Mouse (Mus musculus): Measurements from ENCODE around the gene Igfbp7. TPM values are rescaled to one million over a fixed set of nuclear protein-coding genes. Genes with fewer than 3 reads are reported as not detected.

Igfbp7 gene
- polyA plus RNA-seq, 1 experiment, result 0.20 TPM

DNA sequence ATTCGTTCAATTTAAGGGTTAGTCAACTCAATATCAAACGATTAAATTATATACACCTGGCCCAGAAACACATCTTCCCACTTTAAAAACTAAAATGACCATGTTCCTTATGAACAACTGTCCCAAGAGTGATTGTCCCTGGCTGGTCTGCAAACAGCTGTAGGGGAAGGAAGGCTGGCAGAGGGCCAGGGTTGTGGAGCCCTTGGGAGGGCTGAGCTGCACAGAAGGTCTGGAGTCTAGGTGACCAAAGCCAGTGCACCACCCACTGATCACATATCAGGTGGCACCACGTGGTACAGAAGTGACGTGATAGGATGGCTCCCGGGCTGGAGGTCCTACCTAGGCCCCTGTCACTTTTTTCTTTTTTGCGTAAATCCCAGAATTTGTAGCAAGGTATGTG is 8.2 kb upstream of the Igfbp7 start:
- no peak for TF ChIP-seq TAL1 (IDR thresholded peaks at IDR 0.05; ENCODE audit: low read length)
- no peak for TF ChIP-seq GATA1 (IDR thresholded peaks at IDR 0.05; ENCODE audit: low read length)
- Histone ChIP-seq H3K4me3 (replicated peaks) (no peak overlapping the region), H3K36me3 (ENCODE audit: control insufficient read depth) (no peaks in the 10 kb centered on the region), H3K4me1 (ENCODE audit: control insufficient read depth) (no peaks in the 10 kb centered on the region), H3K27me3 (ENCODE audit: control insufficient read depth) (no peaks in the 10 kb centered on the region), H3K9me3 (ENCODE audit: control insufficient read depth, low read length) (0 out of 2 replicates have a peak, but pooled peaks cover 2% of the 10 kb centered on the region)

DNA sequence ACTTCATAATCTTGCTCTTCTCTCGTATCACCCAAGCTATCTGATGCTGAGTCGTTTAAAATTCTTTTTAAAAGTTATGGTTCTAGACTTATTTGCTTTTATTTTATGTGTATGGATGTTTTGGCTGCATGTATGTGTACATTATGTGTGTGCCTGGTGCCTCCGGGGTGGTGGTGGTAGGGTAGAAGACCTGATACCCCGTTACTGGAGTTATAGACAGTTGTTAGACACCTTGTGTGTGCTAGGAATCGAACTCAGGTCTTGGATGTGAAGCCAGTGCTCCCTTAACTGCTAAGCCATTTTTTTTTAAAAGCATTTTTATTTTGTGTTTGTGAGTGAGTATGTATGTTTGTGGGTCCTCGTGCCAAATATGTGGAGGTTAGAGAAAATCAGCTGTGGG is 689 bp upstream of the Igfbp7 start:
- H3K4me1 ChIP-seq (ENCODE audit: control insufficient read depth), result peaks cover 3% of the 10 kb centered on the region
- no peak overlapping the region for H3K4me3 ChIP-seq (replicated peaks)
- TF ChIP-seq TAL1 (IDR thresholded peaks at IDR 0.05; ENCODE audit: low read length) (no peak), GATA1 (IDR thresholded peaks at IDR 0.05; ENCODE audit: low read length) (no peak)
- H3K36me3 ChIP-seq (ENCODE audit: control insufficient read depth), result no peaks in the 10 kb centered on the region
- H3K9me3 ChIP-seq (ENCODE audit: control insufficient read depth, low read length), result peaks cover 11% of the 10 kb centered on the region
- peaks cover 37% of the 10 kb centered on the region for H3K27me3 ChIP-seq (ENCODE audit: control insufficient read depth)

DNA sequence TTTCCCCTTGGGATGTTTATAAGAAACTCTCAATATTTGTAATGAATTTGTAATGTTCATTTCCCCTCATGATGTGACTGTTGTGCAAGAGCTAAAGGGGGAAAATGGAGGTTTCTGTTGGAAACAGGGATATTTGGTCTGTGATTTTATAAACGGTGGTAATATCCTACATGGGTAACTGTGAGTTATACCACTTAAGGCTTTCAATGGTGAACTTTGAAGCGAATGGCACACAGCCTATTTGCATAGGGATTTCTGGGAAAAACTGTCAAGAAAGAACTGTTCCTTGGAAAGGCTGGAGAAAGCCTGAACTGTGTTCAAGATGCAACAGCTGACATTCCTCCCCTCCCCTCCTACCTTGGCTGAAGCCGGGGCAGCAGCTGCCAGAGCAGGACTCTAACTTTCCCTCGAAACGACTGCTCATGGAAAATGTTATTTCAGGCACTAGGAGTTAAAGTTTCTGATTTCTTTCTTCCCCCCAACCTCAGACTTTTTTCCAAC is 1.4 kb downstream of the Igfbp7 start:
- H3K9me3 ChIP-seq (ENCODE audit: control insufficient read depth, low read length), result peaks cover 11% of the 10 kb centered on the region
- H3K27me3 ChIP-seq (ENCODE audit: control insufficient read depth), result peaks cover 37% of the 10 kb centered on the region
- TF ChIP-seq GATA1 (IDR thresholded peaks at IDR 0.05; ENCODE audit: low read length) (no peak), TAL1 (IDR thresholded peaks at IDR 0.05; ENCODE audit: low read length) (no peak)
- no peaks in the 10 kb centered on the region for H3K36me3 ChIP-seq (ENCODE audit: control insufficient read depth)
- H3K4me1 ChIP-seq (ENCODE audit: control insufficient read depth), result peaks cover 3% of the 10 kb centered on the region
- H3K4me3 ChIP-seq (replicated peaks), result no peak overlapping the region

DNA sequence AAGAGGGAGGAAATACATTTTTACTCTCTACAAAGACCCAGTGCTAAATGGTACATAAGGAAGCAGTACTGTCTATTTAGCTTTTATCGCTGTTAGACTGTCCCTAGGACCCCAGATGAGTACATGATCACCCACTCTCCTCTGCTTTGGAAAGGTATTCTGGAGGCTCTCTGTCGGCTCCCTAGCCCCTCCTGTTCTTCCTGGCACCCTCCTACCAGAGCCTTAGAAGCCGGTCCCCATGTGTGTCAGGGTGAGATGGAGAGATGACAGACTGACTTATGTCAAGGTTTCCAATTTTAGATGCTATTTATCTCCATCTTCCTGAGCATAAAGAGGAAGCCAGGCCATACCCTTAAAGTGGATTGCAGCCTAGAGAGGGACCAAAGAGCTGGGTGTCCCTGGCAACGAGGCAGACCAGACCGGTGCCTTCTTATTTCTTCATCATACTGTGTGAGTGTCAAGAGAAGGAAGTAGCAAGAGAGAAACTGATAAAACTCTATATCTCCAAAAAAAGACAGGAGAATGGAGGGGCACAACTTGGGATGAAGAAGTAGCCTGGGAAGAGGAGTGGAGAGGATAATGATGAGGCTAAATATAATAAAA is 2.3 kb downstream of the Igfbp7 start:
- TF ChIP-seq TAL1 (IDR thresholded peaks at IDR 0.05; ENCODE audit: low read length), result no peak
- no peak for TF ChIP-seq GATA1 (IDR thresholded peaks at IDR 0.05; ENCODE audit: low read length)
- Histone ChIP-seq H3K9me3 (ENCODE audit: control insufficient read depth, low read length) (peaks cover 11% of the 10 kb centered on the region), H3K4me1 (ENCODE audit: control insufficient read depth) (peaks cover 3% of the 10 kb centered on the region), H3K36me3 (ENCODE audit: control insufficient read depth) (no peaks in the 10 kb centered on the region), H3K27me3 (ENCODE audit: control insufficient read depth) (peaks cover 37% of the 10 kb centered on the region), H3K4me3 (replicated peaks) (no peak overlapping the region)

DNA sequence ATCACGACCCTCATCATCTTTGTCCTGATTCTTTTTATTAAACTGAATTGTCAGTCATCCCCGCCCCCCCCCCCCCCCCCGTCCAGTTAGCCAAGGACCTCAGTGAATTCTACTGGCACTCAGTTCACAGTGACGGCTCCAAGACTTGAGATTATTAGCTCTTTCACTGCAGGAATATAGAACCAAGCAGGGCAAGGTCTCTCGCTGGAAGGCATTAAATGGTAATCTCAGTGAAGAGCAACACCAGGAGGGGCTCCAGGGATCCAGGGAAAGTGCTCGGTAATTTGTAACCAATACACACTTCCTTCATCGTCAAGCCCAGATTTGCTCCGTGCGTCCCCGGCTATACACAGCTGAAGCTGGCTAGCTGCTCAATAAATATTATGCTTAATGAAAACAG is 2.9 kb downstream of the Igfbp7 start:
- peaks cover 37% of the 10 kb centered on the region for H3K27me3 ChIP-seq (ENCODE audit: control insufficient read depth)
- TF ChIP-seq GATA1 (IDR thresholded peaks at IDR 0.05; ENCODE audit: low read length) (no peak), TAL1 (IDR thresholded peaks at IDR 0.05; ENCODE audit: low read length) (no peak)
- H3K36me3 ChIP-seq (ENCODE audit: control insufficient read depth), result no peaks in the 10 kb centered on the region
- H3K4me3 ChIP-seq (replicated peaks), result no peak overlapping the region
- H3K9me3 ChIP-seq (ENCODE audit: control insufficient read depth, low read length), result peaks cover 11% of the 10 kb centered on the region
- H3K4me1 ChIP-seq (ENCODE audit: control insufficient read depth), result peaks cover 3% of the 10 kb centered on the region

DNA sequence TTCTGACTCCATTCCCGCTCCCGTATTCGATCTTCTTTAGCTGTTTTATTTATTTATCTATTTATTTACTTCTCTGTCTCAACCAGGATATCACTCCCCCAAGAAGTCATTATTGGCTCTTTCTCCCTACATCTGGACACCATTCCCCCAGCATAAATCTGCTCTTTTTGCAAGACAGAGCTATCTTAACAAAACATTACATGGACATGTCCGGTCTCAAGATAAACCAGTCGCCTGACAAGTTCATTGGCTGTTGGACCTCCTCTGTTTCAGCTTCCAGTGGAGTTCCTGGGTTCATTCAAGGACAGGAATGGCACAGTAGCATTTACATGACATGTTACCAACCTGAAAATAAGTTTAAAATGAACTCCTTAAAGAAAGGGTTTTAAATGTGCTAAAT is 4.9 kb downstream of the Igfbp7 start:
- H3K4me3 ChIP-seq (replicated peaks), result no peak overlapping the region
- TF ChIP-seq TAL1 (IDR thresholded peaks at IDR 0.05; ENCODE audit: low read length) (no peak), GATA1 (IDR thresholded peaks at IDR 0.05; ENCODE audit: low read length) (no peak)
- no peaks in the 10 kb centered on the region for H3K36me3 ChIP-seq (ENCODE audit: control insufficient read depth)
- peaks cover 26% of the 10 kb centered on the region for H3K27me3 ChIP-seq (ENCODE audit: control insufficient read depth)
- H3K9me3 ChIP-seq (ENCODE audit: control insufficient read depth, low read length), result peaks cover 7% of the 10 kb centered on the region
- H3K4me1 ChIP-seq (ENCODE audit: control insufficient read depth), result peaks cover 3% of the 10 kb centered on the region

DNA sequence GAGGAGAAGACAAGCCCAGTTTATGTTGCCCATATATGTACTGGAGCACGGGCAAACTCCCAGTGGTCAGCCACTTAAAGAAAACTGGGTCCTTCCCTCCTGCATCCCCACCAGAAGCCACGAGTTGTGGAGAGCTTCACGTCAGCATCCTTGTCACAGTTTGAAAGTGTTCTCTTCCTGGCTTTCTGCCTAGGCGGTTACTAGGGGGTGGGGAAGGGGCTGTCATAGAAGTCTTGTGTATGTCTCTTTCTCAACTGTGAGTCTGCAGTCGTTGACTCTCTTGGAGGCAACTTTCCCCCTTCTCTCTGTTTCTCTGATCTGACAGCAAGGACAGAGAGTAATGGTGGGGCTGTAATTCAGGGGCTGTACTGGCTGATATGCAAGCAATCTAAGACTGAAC is 5.7 kb downstream of the Igfbp7 start:
- Histone ChIP-seq H3K4me3 (replicated peaks) (no peak overlapping the region), H3K27me3 (ENCODE audit: control insufficient read depth) (peaks cover 19% of the 10 kb centered on the region), H3K4me1 (ENCODE audit: control insufficient read depth) (no peaks in the 10 kb centered on the region), H3K9me3 (ENCODE audit: control insufficient read depth, low read length) (no peaks in the 10 kb centered on the region), H3K36me3 (ENCODE audit: control insufficient read depth) (no peaks in the 10 kb centered on the region)
- TF ChIP-seq TAL1 (IDR thresholded peaks at IDR 0.05; ENCODE audit: low read length) (no peak), GATA1 (IDR thresholded peaks at IDR 0.05; ENCODE audit: low read length) (no peak)

DNA sequence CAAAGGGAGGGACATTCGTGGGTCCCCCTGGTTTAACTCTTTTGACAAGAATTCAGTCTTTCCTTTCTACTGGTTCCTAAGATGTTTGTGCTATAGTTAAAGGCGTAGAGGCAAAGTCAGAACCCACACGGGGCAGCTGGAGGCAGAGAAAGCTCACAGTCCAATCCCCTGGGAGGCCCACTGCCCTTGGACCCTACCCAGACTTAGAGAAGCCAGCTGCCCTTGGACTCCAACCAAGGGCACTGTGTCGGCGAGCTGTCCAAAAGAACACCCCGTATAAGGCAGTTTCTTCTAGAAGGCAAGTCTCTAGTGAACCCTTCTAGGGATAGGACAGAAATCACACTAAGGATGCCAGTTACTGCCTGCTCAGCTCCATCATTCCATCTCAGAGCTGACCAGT is 7.0 kb downstream of the Igfbp7 start:
- no peaks in the 10 kb centered on the region for H3K9me3 ChIP-seq (ENCODE audit: control insufficient read depth, low read length)
- no peak overlapping the region for H3K4me3 ChIP-seq (replicated peaks)
- H3K4me1 ChIP-seq (ENCODE audit: control insufficient read depth), result no peaks in the 10 kb centered on the region
- peaks cover 8% of the 10 kb centered on the region for H3K27me3 ChIP-seq (ENCODE audit: control insufficient read depth)
- no peaks in the 10 kb centered on the region for H3K36me3 ChIP-seq (ENCODE audit: control insufficient read depth)
- no peak for TF ChIP-seq TAL1 (IDR thresholded peaks at IDR 0.05; ENCODE audit: low read length)
- TF ChIP-seq GATA1 (IDR thresholded peaks at IDR 0.05; ENCODE audit: low read length), result no peak

DNA sequence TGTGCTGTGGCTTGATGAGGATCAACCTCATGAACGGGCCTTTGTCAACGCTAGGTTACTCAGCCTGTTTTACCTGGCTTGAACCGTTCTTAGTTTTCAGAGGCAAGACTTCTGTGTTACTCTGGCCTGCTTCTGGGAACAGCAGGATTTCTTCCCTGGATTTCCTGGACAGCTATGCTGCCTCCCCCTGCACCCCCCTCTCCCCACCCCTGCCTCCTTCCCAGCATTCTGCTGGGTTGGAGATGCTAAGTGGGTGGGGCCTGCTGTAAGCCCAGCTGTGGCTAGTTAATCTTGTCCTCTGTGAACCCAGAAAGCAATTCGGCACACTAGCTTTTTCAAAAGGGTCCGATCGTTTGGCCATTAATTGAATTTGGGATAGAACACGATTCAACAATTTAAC is 7.7 kb downstream of the Igfbp7 start:
- Histone ChIP-seq H3K4me1 (ENCODE audit: control insufficient read depth) (no peaks in the 10 kb centered on the region), H3K4me3 (replicated peaks) (no peak overlapping the region), H3K36me3 (ENCODE audit: control insufficient read depth) (no peaks in the 10 kb centered on the region), H3K27me3 (ENCODE audit: control insufficient read depth) (peaks cover 3% of the 10 kb centered on the region), H3K9me3 (ENCODE audit: control insufficient read depth, low read length) (no peaks in the 10 kb centered on the region)
- TF ChIP-seq TAL1 (IDR thresholded peaks at IDR 0.05; ENCODE audit: low read length), result no peak
- no peak for TF ChIP-seq GATA1 (IDR thresholded peaks at IDR 0.05; ENCODE audit: low read length)

DNA sequence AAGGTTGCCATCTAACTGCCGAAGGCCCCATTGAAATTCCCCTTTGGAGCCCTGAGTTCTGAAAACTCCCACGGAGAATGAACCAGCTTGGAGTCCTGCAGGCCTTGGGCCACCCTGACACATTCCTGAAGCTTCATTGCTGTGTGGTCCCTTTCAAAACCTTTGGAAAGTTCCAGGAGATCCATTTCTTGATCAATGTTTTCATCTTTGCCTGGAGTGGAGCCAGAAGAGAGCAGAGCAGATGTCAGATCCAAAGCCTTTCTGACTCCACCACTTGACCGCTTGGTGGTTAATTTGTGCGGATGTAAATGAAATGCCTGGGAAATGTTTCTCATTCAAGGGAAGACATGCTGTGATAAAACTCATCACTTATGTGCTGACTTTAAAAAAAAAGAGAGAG is 8.8 kb downstream of the Igfbp7 start:
- no peaks in the 10 kb centered on the region for H3K9me3 ChIP-seq (ENCODE audit: control insufficient read depth, low read length)
- no peak for TF ChIP-seq GATA1 (IDR thresholded peaks at IDR 0.05; ENCODE audit: low read length)
- H3K36me3 ChIP-seq (ENCODE audit: control insufficient read depth), result no peaks in the 10 kb centered on the region
- H3K27me3 ChIP-seq (ENCODE audit: control insufficient read depth), result no peaks in the 10 kb centered on the region
- no peak overlapping the region for H3K4me3 ChIP-seq (replicated peaks)
- no peaks in the 10 kb centered on the region for H3K4me1 ChIP-seq (ENCODE audit: control insufficient read depth)
